Mouse (Mus musculus) kidney, embryonic 14.5 days (tissue): ENCODE results near the gene Atf6. TPM values are rescaled to one million over a fixed set of nuclear protein-coding genes. Genes with fewer than 3 reads are reported as not detected.

Source experiments
- ATAC-seq: fragments of 200-750 bp; cut with Nextera tagmentation; 2 replicates; pipeline ENCODE4 v1.8.0; 2017; ENCODE audit warnings: moderate number of reproducible peaks, mild to moderate bottlenecking, moderate TSS enrichment, moderate library complexity; ENCODE audit not compliant: low FRiP score, low TSS enrichment
- H3K27ac ChIP-seq: fragments of 300-500 bp; sonication (generic); 2 replicates; pipeline ENCODE4 v1.5.1; 2014; ENCODE audit warnings: low read depth, mild to moderate bottlenecking, low read length, moderate library complexity, mixed read lengths
- H3K27me3 ChIP-seq: fragments of 300-500 bp; sonication (generic); 2 replicates; pipeline ENCODE4 v1.6.1; 2014; ENCODE audit warnings: mild to moderate bottlenecking, low read length; ENCODE audit not compliant: control insufficient read depth, insufficient read depth
- H3K36me3 ChIP-seq: fragments of 300-500 bp; sonication (generic); 2 replicates; pipeline ENCODE4 v1.6.1; 2014; ENCODE audit warnings: low read length, mixed read lengths; ENCODE audit not compliant: control insufficient read depth, insufficient read depth
- H3K4me1 ChIP-seq: fragments of 300-500 bp; sonication (generic); 2 replicates; pipeline ENCODE4 v1.6.1; 2014; ENCODE audit warnings: low read length, mixed read lengths; ENCODE audit not compliant: control insufficient read depth, insufficient read depth
- H3K4me2 ChIP-seq: fragments of 300-500 bp; sonication (generic); replicated peaks from 2 replicates; pipeline ENCODE4 v1.6.1; 2014; ENCODE audit warnings: low read depth, mild to moderate bottlenecking, low read length
- H3K4me3 ChIP-seq: fragments of 300-500 bp; sonication (generic); 2 replicates; pipeline ENCODE4 v1.5.1; 2014; ENCODE audit warnings: mild to moderate bottlenecking, low read length
- H3K9ac ChIP-seq: fragments of 300-500 bp; sonication (generic); 2 replicates; pipeline ENCODE4 v1.6.1; 2014; ENCODE audit warnings: low read depth, mild to moderate bottlenecking, low read length, moderate library complexity
- H3K9me3 ChIP-seq: fragments of 300-500 bp; sonication (generic); 2 replicates; pipeline ENCODE4 v1.6.1; 2016; ENCODE audit warnings: low read length; ENCODE audit not compliant: control insufficient read depth
- WGBS: fragments of 180-500 bp; shearing (Covaris S2); extraction: QIAGEN DNeasy Blood & Tissue Kit; methylation state at CpG from one replicate; pipeline ENCODE4 v1.1.7; 2014; 5-methylcytosine and 5-hydroxymethylcytosine counted together
- polyA plus RNA-seq: library from polyadenylated mRNA; unstranded; fragments of >200 nt; fragmentation: Nextera tagmentation; extraction: Ambion mirVana; gene quantifications from 2 replicates; pipeline ENCODE4 v1.2.1, GENCODE M21; 2014

Atf6 gene
- 6.7 and 11.6 TPM in 2 replicates for polyA plus RNA-seq

GRCm38 (mm10) chr1:170867691-170868105 is at the start of gene Atf6:
Gene Atf6, minus strand, starts transcription at chr1:170867771.
- H3K9me3 ChIP-seq: no peaks in the 10 kb centered on the region
- no peaks in the 10 kb centered on the region; the same call in 1 of the 2 replicates for H3K4me1 ChIP-seq
- ATAC-seq: peak; percentile 79; the same call in 1 of the 2 replicates
- peak within 1 kb of the TSS; percentile 89 for H3K4me3 ChIP-seq
- under 1% methylated on average over 25 of the region's 25 CpGs for WGBS
- 0 out of 2 replicates have a peak, but pooled peaks cover 4% of the 10 kb centered on the region for H3K36me3 ChIP-seq
- H3K4me2 ChIP-seq: peak within 1 kb of the TSS; percentile 67
- H3K27me3 ChIP-seq: no peaks in the 10 kb centered on the region
- H3K9ac ChIP-seq: peak within 1 kb of the TSS; percentile 76
- peak within 1 kb of the TSS; percentile 53; the same call in 1 of the 2 replicates for H3K27ac ChIP-seq

DNA sequence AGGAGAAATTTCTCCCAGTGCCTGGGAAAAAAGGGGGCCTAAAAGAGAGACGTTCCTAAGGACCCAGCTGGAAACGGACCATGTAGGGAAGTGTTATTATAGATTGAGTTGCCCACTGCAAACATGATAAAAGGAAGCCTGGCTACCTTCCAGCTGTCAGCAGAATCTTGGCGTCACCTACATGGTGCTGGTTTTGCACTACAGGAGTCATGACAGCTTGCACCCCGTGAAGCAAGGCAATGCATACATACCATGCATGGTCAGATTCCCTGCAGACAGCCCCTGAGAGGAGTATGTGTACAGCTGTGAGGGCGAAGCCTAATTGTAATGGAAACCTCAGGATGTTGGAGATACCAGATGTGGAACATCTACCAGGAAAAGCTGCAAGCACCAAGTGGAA is 48.1 kb upstream of the Atf6 start:
- WGBS: 83% methylated on average over 5 of the region's 5 CpGs
- H3K4me1 ChIP-seq: no peaks in the 10 kb centered on the region
- H3K4me3 ChIP-seq: no peak overlapping the region
- no peak overlapping the region for H3K27ac ChIP-seq
- H3K9ac ChIP-seq: no peak overlapping the region
- no peaks in the 10 kb centered on the region for H3K36me3 ChIP-seq
- H3K9me3 ChIP-seq: no peaks in the 10 kb centered on the region
- no peaks in the 10 kb centered on the region for H3K27me3 ChIP-seq
- H3K4me2 ChIP-seq: no peak overlapping the region
- ATAC-seq: no peak

DNA sequence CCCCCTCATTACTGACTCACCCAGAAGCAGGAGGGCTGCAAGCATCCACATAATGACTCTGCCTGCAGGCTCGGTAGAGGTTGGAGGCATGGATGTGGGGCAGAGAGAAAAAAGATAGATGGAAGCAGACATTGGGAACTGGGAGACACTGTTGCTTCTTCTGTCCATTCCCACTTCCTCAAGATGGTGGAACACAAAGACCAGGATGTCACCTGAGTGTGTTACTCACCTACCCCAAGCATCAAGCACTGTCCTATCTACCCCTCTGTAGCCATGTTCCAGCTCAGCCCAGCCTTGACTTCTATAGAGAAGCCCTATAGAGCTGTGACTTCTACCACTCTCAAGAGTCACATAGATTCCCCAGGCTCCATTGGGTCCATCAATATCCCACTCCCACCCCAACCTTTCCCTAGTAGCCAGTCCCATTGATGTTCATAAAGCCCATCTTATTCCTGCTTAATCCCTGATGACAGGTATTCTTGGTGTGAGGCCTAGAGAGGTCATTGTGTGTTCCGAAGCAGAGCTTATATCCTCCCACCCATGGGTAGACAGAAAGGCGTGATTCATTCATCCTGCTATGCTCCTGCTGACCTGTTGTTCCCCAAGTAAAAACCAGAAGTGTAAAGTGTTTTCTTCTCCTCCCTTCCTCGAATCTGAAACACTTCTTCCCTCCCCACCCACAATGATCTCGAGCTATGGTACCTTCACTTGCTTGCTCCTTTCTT is 45.5 kb upstream of the Atf6 start, which contains the start of gene Fcrlb:
Gene Fcrlb, minus strand, starts transcription at position 51 of the 725 bp plus-strand sequence.
- Histone ChIP-seq H3K36me3 (no peaks in the 10 kb centered on the region), H3K4me3 (no peak within 1 kb of the TSS), H3K27ac (no peak within 1 kb of the TSS), H3K9me3 (no peaks in the 10 kb centered on the region), H3K4me2 (no peak within 1 kb of the TSS), H3K27me3 (peaks cover 12% of the 10 kb centered on the region), H3K4me1 (peaks cover 4% of the 10 kb centered on the region; the same call in 1 of the 2 replicates), H3K9ac (no peak within 1 kb of the TSS)
- WGBS: 76% methylated on average over 5 of the region's 5 CpGs
- no peak for ATAC-seq

- Histone ChIP-seq H3K4me3 (no peak overlapping the region), H3K9me3 (no peaks in the 10 kb centered on the region), H3K9ac (no peak overlapping the region), H3K27ac (no peak overlapping the region), H3K27me3 (peaks cover 21% of the 10 kb centered on the region), H3K4me2 (no peak overlapping the region), H3K36me3 (no peaks in the 10 kb centered on the region), H3K4me1 (peaks cover 4% of the 10 kb centered on the region; the same call in 1 of the 2 replicates)
- 84% methylated on average over 11 of the region's 11 CpGs for WGBS
- ATAC-seq: no peak
These were observed 44.5 kb upstream of the Atf6 start for GRCm38 (mm10) chr1:170911907-170912660.

DNA sequence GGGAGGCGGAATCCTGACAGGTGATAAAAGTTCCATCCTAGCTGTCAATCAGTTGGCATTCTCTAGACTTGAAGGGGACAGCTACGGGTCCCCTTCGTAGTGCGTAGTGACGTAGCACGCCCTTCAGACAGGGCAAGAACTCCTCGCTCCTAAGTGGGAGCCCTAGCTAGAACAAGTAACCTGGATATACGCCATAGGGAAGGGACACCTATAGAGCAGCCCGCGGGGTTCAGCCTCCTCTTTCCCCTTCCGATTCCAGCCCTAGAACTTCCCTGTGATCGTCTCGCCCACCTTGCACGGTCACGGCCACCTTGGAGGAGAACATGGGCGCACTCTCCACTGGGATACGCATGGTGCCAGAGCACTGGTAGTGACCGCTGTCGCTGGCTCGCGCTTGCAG is 40.8 kb upstream of the Atf6 start:
- Histone ChIP-seq H3K27ac (no peak overlapping the region), H3K27me3 (peaks cover 30% of the 10 kb centered on the region), H3K4me2 (peak overlapping the region; percentile 96), H3K9ac (peak overlapping the region; percentile 13; the same call in 1 of the 2 replicates), H3K9me3 (no peaks in the 10 kb centered on the region), H3K36me3 (no peaks in the 10 kb centered on the region), H3K4me3 (peak overlapping the region; percentile 53), H3K4me1 (peaks cover 4% of the 10 kb centered on the region; the same call in 1 of the 2 replicates)
- 4% methylated on average over 21 of the region's 21 CpGs for WGBS
- peak; percentile 61 for ATAC-seq

DNA sequence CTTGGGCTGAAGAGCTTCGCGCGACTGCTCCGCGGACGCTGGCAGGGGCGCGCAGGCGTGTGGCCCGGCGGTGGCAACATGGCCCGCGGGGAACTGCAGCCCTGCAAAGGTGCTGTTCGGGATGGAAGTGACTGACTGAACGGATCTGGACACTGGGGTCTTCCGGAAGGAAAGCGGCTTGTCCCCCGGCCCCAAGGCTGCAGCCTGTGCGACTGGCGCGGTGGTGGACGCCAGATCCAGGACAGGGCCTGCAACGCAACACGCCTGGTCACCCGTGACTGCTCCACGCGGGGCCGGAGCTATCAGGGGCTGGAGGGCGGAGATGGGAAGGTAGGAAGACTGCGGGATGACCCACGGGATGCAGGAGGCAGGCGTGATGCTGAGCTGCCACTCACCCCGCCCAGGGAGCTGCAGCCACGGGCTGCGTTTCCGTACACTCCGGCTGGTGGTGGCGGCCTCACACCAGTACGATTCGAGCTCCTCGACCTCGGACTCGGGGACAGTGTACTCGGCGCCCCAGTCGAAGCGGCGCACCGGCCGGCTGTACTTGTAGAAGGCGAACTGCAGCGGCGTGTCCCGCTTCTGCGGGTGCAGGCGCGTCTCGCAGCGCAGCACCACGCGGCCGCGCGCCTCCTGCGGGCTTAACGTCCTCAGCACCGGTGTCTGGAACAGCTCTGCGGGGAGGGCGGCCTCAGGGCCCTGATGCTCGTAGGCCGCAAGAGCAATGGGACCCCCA is 40.1 kb upstream of the Atf6 start:
- Histone ChIP-seq H3K27me3 (peaks cover 30% of the 10 kb centered on the region), H3K4me1 (peaks cover 4% of the 10 kb centered on the region; the same call in 1 of the 2 replicates), H3K4me3 (peak overlapping the region; percentile 53), H3K9ac (peak overlapping the region; percentile 47; the same call in 1 of the 2 replicates), H3K4me2 (peak overlapping the region; percentile 96), H3K9me3 (no peaks in the 10 kb centered on the region), H3K27ac (no peak overlapping the region), H3K36me3 (no peaks in the 10 kb centered on the region)
- WGBS: under 1% methylated on average over 71 of the region's 71 CpGs
- peak; percentile 71 for ATAC-seq

DNA sequence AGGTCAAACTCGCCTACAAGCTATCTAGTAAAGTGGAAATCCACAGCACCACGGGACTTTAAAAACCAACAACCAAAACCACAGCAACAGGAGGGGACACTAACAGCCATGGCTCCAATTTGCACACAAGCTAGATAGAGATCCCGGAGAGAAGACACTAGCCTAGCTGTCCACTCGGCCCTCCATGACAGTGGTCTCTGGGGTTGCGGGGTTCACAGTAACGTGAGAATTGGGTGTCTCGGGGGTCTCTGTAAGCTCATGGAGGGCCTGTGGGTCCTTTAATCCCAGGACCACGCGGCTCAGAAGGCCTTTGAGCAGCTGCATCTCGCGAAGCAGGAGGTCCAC is 39.5 kb upstream of the Atf6 start:
- ATAC-seq: 0 out of 2 replicates have a peak, but pooled peaks have one; percentile 3
- Histone ChIP-seq H3K4me3 (peak overlapping the region; percentile 53), H3K9me3 (no peaks in the 10 kb centered on the region), H3K4me2 (peak overlapping the region; percentile 96), H3K27ac (no peak overlapping the region), H3K27me3 (peaks cover 30% of the 10 kb centered on the region), H3K4me1 (peaks cover 4% of the 10 kb centered on the region; the same call in 1 of the 2 replicates), H3K36me3 (no peaks in the 10 kb centered on the region), H3K9ac (peak overlapping the region; percentile 47; the same call in 1 of the 2 replicates)
- WGBS: 18% methylated on average over 11 of the region's 11 CpGs

GRCm38 (mm10) chr1:170903485-170903884 is 35.9 kb upstream of the Atf6 start:
- H3K36me3 ChIP-seq: no peaks in the 10 kb centered on the region
- H3K27me3 ChIP-seq: peaks cover 26% of the 10 kb centered on the region
- WGBS: 59% methylated on average over 5 of the region's 5 CpGs
- no peak overlapping the region for H3K4me2 ChIP-seq
- peaks cover 3% of the 10 kb centered on the region; the same call in 1 of the 2 replicates for H3K4me1 ChIP-seq
- no peak overlapping the region for H3K9ac ChIP-seq
- no peak overlapping the region for H3K27ac ChIP-seq
- no peaks in the 10 kb centered on the region for H3K9me3 ChIP-seq
- H3K4me3 ChIP-seq: no peak overlapping the region
- no peak for ATAC-seq
